Mouse (Mus musculus) ES-CJ7 (cell line): ENCODE measurements around the gene C4b.
"Not testable (repeated sequence)": the region's sequence is repeated elsewhere in the genome, so short reads cannot be mapped to it uniquely, and the experiment has no call there.

Experiments used
- DNase-seq: peaks from one replicate; pipeline ENCODE4 v3.0.0; 2011; ENCODE audit warnings: low read depth, low spot score

Gene C4b

DNA sequence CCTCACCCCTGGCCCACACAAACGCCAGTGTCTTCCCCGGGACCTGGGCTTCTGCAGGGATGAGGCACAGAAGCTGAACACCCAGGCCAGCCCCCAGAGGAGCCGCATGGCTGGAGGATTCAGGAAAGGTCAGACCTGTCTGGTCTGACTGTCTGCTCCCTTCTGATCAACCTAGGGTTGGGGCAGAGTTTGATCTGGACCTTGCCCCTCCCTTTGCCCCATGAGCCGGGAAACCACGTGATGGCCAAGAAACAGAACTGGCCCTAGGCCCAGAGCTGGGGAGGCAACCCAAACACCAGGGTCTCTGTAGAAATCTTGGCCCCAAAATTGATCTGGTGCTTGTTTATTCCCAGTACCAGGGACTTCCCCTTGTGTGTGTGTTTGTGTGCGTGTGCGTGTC, at the start of gene C4b:
TSS of gene C4b (minus strand) at position 164 of the 400 bp plus-strand sequence.
- DNase-seq, result no peak

DNA sequence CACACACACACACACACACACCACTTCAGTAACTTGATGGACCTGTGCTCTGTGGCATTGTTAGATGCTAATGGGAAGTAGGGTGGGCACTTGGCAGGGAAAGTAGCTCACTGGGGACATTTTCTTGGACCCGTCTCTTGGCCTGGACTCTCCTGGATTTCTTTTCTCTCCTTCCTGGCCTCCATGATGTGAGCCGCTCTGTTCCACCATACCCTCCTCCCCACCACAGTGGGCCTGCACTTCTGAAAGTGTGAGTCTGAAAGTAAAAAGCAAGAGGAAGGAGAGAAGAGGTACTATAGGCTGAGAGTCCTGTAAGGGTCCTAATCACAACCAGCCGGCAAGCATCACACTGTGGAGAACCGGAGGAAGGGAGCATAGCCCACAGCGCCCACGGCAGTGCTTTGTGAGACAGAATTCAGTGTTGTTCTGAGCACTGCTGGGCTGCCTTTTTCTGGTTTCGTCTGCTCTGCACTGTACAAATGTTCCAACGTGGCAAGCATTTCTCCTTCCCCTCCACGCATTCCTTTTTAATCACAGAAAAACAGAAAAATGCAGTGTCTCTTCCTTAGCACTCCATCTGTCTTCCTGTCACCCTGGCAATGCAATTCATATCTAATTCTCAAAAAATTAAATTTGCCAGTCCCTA, 34.1 kb upstream of the C4b start:
- no peak for DNase-seq

DNA sequence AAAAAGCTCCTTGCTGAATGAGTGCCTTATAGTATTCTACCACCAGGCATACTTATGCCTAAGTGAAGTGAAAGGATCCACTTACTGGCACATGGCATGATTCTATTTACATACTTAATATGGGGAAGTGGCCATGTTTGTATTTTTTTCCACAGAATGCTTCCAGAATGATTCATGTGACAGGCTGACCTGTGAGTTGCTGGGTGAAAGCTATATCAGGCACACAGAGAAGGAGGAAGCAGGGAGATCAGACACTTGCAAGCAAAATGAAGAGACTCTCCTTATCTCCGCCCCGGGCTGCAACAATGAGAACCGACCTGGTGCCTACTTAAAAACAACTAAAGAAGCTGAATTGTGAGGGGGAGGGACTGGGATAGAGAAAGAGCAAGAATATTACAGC, 17.8 kb upstream of the C4b start:
- no peak for DNase-seq

DNA sequence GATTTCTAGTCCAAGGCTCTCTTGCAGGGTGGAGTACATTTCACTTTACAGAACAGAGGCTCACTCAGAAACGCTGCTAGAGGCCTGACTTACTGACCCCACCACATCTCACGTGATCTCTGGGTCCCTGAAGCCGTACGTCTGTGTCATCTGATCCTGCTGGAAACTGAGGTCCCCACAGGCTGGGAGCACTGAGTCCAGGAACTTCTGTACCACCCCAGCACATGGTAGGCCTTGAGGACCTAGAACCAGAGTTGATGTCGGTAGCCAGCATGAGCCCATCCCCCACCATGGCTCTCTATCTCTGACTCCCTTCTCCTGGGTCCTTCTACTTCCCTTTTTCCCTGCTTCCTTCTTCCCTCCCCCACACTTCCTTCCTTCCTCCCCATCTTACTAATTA, 2.8 kb upstream of the C4b start:
- DNase-seq, result no peak

DNA sequence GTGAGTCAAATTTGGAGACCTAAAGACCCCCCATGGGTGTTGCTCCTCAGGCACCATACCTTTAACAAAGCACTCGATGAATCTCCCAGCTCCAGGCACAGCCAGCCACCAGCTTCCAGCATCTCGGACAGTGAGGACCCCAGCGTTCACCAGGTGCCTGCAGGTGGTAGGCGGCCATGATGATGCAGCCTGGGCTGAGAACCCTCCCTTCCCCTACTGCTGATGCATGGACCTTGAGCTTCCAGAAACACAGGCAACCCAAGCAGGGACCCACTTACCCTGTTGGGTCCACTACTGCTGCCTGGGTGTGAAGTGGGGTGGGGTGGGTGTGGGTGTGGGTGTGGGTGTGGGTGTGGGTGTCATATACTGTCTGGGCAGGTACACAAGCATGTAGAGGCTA, 1.5 kb upstream of the C4b start:
- DNase-seq, result not testable (repeated sequence)

DNA sequence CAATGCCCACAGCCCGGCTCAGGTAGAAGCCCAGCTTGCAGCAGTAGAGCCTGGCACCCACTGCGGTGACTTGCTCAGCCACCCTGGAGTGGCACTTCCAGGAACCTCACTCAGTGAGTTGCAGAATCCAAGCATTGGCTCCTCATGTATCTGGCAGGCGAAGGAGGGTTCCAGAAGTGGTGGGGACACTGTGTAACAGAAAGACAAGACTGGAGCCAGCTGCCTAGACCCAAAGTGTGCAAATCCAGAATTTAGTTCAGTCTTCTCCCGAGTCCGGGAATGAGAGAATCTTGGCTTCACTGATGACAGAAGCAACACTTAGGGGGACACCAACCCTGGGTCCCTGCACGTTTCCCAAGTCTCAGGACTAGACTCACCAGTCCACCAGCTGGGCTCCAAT, 929 bp upstream of the C4b start:
- not testable (repeated sequence) for DNase-seq

DNA sequence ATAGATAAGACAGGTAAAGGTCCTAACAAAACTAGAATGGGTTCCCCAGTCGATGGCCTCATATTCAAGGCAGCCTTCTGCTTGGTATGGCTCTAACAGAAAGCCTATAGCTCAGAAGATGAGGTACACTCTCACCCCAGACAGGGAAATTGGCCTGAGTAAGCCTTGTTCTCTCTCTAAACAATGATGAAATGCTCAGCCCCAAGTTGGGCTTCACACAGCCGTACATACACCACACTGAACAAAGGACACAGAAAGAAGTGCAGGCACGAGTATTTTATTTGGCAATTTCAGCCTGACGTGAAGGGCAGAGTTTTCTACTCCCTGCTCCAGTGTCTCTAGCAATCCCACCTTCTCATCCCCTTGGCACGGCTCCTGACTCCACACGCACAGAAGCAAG, 524 bp upstream of the C4b start:
- DNase-seq, result no peak

DNA sequence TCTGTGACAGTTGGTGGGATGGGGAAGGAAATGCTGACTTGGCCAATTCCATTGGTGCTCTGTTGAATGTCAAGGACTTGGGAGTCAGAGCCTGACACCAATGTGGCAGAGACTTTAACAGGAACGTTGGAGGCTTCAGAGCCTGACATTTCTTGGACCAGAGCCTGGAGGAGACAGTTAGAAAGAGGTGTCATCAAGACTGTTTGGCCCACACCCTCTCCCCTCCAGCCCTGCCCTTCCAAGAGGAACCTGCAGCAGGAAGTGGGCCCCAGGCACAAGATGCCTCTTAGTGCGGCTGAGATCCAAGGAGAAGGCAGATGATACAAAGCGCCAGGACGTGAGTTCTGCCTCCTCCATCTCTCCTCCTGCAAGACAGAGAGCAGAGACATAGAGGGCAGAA, 3.4 kb downstream of the C4b start:
- DNase-seq, result no peak

DNA sequence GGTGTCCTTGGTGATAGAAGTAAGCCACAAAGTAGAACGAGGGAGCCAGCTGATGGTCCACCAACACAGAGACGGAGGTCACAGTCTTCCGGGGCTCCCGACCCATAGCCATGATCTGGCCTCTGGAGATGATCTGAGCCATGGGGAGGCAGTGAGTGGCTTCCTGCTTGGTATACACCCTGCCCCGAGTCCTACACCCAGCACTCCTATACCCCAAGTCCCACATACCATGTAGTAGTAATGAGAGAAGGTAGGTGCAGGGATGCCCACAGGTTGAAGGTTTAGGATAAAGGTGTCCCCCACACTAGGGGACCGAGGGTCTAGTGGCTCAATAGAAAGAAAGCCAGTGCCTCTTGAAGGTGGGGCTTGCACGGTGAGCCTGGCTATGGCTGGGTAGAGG, 4.0 kb downstream of the C4b start:
- not testable (repeated sequence) for DNase-seq

DNA sequence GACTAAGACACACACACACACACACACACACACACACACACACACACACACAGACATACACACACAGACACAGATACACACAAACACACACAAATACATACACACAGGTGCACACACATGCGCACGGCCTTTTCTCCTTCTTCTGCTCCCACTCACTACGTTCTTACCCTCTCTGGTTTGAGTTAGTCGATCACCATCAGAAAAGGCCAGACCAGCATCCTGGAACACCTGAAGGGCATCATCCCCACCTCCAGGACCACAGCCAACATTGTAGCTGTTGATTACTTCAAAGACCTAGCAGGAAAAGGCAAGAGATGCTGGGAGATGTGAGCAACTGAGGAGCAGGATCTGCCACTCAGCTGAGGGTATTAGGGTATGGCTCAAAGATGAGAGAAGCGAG, 6.2 kb downstream of the C4b start:
- DNase-seq, result not testable (repeated sequence)

DNA sequence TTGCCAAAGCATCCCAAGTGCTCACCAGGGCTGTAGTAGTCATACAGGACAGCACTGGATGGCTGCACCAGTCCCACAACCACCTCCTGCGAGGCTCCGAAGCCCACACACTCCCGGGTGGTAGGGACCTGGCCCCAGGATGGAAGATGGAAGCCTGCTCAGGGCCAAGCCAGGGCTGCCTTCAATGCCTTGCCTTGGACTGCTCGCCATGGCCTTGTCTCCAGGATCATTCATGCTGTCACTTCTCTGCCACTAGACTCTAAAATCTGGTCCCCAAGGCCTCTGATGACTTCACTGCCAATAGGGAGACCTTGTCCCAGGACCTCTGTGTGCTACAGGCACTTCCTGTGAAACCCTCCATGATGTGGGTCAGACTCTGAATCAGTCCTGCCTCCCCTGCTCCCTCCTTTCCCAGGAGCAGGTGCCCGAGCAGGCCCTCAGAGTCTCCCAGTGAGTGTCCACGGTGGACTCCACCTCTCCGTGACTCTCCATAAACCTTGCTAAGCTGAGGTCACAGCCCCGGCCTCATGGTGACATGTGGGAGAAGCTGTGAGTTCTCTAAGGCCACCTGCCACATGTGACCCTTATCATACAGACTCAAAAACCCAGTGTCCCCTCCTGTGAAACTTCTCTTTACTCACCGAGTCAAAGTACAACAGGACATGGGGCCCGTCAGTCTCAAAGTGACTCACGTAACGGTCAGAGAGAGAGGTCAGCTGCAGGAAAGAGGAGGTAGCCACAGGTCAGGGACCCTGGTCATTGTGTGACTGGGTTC, 13.7 kb downstream of the C4b start:
- not testable (repeated sequence) for DNase-seq

DNA sequence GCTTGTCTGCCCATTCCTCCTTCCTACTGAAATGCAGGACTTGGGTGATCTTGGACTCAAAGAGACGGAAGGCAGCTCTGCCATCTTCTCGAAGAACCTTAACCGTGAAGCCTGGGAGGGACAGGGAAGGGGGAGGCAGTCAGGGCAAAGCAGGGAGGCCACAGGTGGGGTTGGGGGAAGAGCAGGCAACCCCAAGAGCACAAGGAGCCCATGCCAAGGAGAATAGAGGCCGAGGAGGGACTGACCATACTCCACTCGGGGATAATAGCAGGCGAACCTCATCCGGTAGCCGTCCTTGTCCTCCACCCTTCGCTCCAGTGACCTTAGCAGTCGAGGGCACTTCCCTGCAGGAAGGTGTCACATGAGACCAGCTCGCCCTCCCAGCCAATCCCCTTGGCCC, 14.5 kb downstream of the C4b start:
- DNase-seq, result not testable (repeated sequence)

DNA sequence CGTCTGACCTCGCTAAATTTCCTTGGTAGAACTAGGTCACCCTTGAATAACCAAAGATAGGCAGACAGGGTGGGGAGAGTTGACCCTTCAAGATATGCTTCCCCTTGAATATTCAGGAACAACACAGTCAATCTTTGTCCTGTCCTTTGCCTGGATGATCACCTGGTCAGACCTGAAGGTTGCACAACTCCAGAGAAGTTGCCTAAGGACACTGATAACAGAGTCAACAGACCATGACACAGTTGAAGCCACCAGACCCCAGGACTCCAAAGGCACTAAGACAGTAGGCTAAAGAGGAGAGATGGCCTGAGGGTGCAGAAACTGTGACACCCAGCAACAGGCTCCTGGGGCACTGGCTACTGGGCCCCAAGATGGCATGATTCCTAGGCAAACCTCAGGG, 15.8 kb downstream of the C4b start:
- DNase-seq, result no peak

DNA sequence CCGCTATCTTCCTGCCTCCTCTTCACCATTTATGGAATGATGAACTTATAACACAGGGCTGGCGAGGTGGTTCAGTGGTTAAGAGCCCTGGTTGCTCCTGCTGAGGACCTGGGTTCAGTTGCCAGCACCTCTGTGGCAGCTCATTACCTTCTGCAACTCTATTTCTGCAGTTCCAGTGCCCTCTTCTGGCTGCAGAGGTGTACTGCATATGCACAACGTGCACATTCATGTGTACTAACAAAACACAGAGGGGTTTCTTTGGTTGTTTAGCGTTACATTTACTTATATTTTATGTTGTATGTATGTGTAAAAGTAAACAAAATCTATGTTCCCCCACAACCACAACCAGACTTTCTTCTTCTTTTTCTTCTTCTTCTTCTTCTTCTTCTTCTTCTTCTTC, 20.6 kb downstream of the C4b start:
- DNase-seq, result peak; percentile 43

DNA sequence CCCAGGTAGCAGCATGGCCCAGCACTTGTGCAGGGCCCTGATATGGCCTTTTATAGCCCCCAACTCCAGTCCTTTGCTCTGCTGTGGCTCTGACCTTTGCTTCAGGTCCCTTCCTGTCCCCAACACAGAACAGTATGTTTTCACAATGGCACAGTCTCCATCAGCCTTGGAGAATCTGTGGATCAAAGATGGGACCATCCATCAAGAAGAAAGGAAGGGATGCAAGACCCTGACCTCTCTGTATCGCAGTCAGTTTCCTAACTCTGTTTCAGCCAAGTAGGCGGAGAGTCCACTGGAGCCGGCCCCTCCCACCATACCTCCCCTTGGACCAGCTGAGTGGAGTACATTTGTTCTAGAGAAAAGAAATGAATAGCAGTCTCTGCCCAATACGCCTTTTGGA, 21.4 kb downstream of the C4b start:
- DNase-seq, result not testable (repeated sequence)

DNA sequence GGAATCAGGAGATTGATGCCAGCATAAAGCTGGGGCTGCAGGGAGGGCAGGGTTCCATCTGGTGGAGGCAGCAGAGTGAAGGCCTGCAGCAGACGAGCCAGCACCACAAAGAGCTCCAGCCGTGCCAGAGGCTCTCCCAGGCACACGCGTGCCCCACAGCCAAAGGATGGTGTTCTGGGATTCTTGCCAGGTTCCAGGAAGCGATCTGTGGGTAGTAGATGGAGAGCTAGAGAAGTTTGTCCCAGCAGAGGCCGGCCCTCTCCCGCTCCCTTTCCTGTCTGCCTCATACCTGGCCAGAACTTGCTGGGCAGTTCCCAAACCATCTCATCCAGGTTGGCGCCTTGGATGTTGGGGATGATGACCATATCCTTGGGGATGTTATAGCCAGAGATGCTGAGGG, 23.8 kb downstream of the C4b start:
- not testable (repeated sequence) for DNase-seq

DNA sequence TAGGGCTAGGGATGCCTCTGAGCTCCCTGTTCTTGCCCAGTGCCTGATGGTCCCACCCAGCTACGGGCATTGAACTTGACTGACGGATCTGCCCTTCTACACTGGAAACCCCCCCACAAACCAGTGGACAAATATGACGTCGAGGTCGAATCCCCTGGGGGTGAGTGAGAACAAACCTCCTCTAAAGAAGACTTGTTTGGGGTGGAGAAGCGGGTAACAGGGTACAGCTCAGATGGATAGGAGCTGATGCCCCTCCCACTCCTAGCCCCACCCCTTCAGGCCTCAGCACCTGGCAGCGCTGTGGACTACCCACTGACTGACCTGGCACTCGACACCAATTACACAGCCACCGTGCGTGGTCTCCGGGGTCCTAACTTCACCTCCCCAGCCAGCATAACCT, 26.3 kb downstream of the C4b start:
- DNase-seq, result no peak

DNA sequence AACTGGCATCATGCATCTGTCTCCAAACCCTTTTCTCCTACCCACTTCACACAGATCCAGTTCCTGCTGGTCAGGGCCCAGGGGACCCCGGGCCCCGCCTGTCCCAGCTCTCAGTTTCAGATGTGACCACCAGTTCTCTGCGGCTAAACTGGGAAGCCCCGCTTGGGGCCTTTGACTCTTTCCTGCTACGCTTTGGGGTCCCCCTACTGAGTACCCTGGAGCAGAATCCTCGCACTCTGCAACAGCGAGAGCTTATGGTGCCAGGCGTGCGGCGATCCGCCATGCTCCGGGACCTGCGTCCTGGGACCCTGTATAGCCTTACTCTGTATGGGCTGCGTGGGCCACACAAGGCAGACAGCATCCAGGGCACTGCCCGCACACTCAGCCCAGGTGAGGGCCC, 27.4 kb downstream of the C4b start:
- DNase-seq, result no peak

DNA sequence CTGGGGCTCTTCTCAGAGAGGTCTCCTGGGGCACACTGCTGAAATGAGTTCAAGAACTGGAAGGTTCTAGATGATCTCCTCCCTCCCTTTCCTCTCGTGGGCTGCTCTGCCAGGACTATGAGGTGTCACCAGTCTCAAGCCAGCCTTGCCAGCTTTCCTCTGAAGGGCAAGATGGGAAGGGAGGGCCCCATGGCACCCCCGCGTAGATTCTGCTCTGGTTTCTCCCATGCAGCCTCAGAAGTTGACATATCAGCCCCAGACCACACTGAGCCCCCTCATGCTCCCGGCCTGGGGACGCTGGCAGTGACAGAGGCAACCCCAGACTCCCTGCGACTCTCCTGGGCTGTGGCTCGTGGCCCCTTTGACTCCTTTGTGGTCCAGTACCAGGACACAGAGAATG, 28.2 kb downstream of the C4b start:
- not testable (repeated sequence) for DNase-seq

DNA sequence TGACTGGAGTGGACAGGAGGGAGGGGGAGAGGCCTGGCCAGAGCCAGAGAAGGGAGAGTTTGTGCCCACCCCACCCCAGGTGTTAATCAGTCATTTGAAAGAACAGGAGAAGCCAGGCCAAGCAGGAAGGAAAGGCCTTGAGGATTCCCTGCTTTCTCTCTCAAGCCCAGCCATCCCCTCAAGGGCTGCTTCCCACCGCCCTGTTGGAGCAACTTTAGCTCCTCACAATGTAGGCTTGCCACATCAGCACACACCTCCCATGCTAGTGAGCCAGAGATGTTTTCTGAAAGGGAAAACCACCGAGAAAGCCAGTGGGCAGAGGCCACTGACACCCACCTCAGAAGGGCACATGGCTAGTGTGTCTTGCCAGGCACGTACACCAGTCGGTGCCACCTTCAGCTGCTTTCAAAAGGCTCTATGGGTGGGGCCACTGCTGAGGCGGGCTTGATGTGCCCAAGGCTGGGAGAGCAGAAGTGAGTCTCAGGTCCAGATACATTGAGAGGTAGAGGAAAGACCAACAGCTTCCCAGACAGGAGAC, 28.7 kb downstream of the C4b start:
- not testable (repeated sequence) for DNase-seq

DNA sequence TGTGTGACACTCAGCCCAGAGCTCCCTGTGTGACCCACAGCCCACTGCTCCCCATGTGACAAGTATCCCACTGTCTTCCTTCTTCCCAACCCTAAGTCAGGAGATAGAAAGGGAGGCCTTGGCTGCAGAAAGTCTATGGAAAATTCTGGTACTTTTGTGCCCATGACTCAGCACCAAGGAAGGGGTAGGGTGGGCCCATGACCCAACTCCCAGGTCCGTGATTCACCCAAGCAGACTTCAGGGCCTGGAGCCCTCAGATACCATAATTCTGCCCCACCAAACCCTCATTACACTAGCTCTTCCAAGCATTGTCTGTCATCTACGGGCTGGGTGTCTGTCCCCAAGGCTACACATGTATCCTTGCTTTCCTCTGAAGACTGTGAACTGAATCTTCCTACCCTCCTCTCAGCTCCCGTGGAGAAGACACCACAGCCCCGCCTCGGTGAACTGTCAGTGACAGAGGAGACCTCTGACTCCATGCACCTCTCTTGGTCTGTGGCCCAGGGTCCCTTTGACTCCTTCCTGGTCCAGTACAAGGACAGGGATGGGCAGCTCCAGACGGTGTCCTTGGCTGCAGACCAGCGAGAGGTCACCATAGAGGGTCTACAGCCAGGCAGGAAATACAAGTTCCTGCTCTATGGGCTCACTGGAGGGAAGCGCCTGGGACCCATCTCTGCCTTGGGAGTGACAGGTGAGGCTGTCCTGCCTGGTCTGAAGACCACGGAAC, 29.3 kb downstream of the C4b start:
- DNase-seq, result not testable (repeated sequence)

DNA sequence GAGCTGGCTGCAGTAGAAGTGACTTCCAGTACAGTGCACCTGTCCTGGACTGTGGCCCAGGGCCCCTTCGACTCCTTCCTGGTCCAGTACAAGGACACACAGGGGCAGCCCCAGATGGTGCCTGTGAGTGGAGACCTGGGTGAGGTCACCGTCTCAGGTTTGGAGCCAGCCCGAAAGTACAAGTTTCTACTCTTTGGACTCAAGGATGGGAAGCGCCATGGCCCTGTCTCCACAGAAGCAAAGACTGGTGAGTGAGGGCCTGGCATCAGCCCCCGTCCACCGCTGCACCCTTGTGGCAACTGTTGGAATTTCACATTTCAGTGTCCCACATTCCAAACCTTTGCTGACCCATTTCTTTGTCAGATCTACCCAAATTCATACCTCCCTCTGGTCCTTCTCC, 30.7 kb downstream of the C4b start:
- DNase-seq, result peak; percentile 34
